Mouse (Mus musculus): ENCODE measurements at regions not wholly inside any gene's neighbourhood (a gene's known extent, or its start where the extent isn't known, plus 50 kb on each side); places are given as distances from the start of the nearest gene placed in this dataset.

GRCm38 (mm10) chr17:66263405-66263804 is 140.1 kb downstream of the Ddx11 start:
- Histone ChIP-seq H3K9ac (replicated peaks) (no peak overlapping the region), H3K27me3 (0 out of 2 replicates have a peak, but pooled peaks cover 5% of the 10 kb centered on the region), H3K4me1 (peaks cover 6% of the 10 kb centered on the region), H3K4me3 (no peak overlapping the region), H3K36me3 (no peaks in the 10 kb centered on the region), H3K4me2 (replicated peaks) (no peak overlapping the region), H3K9me3 (no peaks in the 10 kb centered on the region), H3K27ac (replicated peaks) (no peak overlapping the region)
- no peak for ATAC-seq (ENCODE audit: low FRiP score, low read depth)
- WGBS, result 91% methylated on average over 4 of the region's 4 CpGs

- Histone ChIP-seq H3K27me3 (0 out of 2 replicates have a peak, but pooled peaks cover 5% of the 10 kb centered on the region), H3K36me3 (no peaks in the 10 kb centered on the region), H3K9ac (replicated peaks) (no peak overlapping the region), H3K4me2 (replicated peaks) (no peak overlapping the region), H3K4me3 (no peak overlapping the region), H3K4me1 (peaks cover 6% of the 10 kb centered on the region), H3K9me3 (no peaks in the 10 kb centered on the region), H3K27ac (replicated peaks) (no peak overlapping the region)
- no peak for ATAC-seq (ENCODE audit: low FRiP score, low read depth)
- WGBS, result 94% methylated on average over 5 of the region's 5 CpGs
Measured at GRCm38 (mm10) chr17:66266803-66267202, 143.5 kb downstream of the Ddx11 start.

GRCm38 (mm10) chr17:66267831-66268230 is 144.5 kb downstream of the Ddx11 start:
- H3K27me3 ChIP-seq, result 0 out of 2 replicates have a peak, but pooled peaks cover 5% of the 10 kb centered on the region
- H3K4me1 ChIP-seq, result peaks cover 6% of the 10 kb centered on the region
- no peaks in the 10 kb centered on the region for H3K36me3 ChIP-seq
- 56% methylated on average over 6 of the region's 6 CpGs for WGBS
- no peak overlapping the region for H3K4me3 ChIP-seq
- H3K4me2 ChIP-seq (replicated peaks), result no peak overlapping the region
- no peaks in the 10 kb centered on the region for H3K9me3 ChIP-seq
- no peak overlapping the region for H3K9ac ChIP-seq (replicated peaks)
- H3K27ac ChIP-seq (replicated peaks), result no peak overlapping the region
- ATAC-seq (ENCODE audit: low FRiP score, low read depth), result no peak

GRCm38 (mm10) chr17:66269567-66269966 is 146.2 kb downstream of the Ddx11 start:
- no peaks in the 10 kb centered on the region for H3K36me3 ChIP-seq

GRCm38 (mm10) chr17:66271906-66272305 is 148.6 kb downstream of the Ddx11 start:
- 75% methylated on average over 7 of the region's 7 CpGs for WGBS
- ATAC-seq (ENCODE audit: low FRiP score, low read depth), result 0 out of 2 replicates have a peak, but pooled peaks have one; percentile 23
- H3K27ac ChIP-seq (replicated peaks), result no peak overlapping the region

More at GRCm38 (mm10) chr17:66269567-66269966, 146.2 kb downstream of the Ddx11 start:
- H3K4me1 ChIP-seq, result peaks cover 6% of the 10 kb centered on the region
- no peaks in the 10 kb centered on the region for H3K9me3 ChIP-seq
- 0 out of 2 replicates have a peak, but pooled peaks cover 5% of the 10 kb centered on the region for H3K27me3 ChIP-seq
- 85% methylated on average over 6 of the region's 6 CpGs for WGBS
- H3K4me2 ChIP-seq (replicated peaks), result no peak overlapping the region
- ATAC-seq (ENCODE audit: low FRiP score, low read depth), result no peak
- no peak overlapping the region for H3K4me3 ChIP-seq
- H3K27ac ChIP-seq (replicated peaks), result no peak overlapping the region
- no peak overlapping the region for H3K9ac ChIP-seq (replicated peaks)

GRCm38 (mm10) chr17:66276778-66277177 is 153.5 kb downstream of the Ddx11 start:
- H3K9me3 ChIP-seq, result no peaks in the 10 kb centered on the region
- no peaks in the 10 kb centered on the region for H3K27me3 ChIP-seq
- peak; percentile 86 for ATAC-seq (ENCODE audit: low FRiP score, low read depth)
- H3K4me1 ChIP-seq, result peaks cover 10% of the 10 kb centered on the region
- no peaks in the 10 kb centered on the region for H3K36me3 ChIP-seq
- H3K4me3 ChIP-seq, result no peak overlapping the region
- H3K27ac ChIP-seq (replicated peaks), result peak overlapping the region; percentile 54
- no peak overlapping the region for H3K9ac ChIP-seq (replicated peaks)
- H3K4me2 ChIP-seq (replicated peaks), result no peak overlapping the region; the same call in 1 of the 2 replicates
- WGBS, result 37% methylated on average over 13 of the region's 13 CpGs

More at GRCm38 (mm10) chr17:66271906-66272305, 148.6 kb downstream of the Ddx11 start:
- Histone ChIP-seq H3K4me3 (no peak overlapping the region), H3K4me2 (replicated peaks) (no peak overlapping the region), H3K9ac (replicated peaks) (no peak overlapping the region), H3K36me3 (no peaks in the 10 kb centered on the region), H3K27me3 (0 out of 2 replicates have a peak, but pooled peaks cover 5% of the 10 kb centered on the region), H3K9me3 (no peaks in the 10 kb centered on the region), H3K4me1 (peaks cover 3% of the 10 kb centered on the region)

GRCm38 (mm10) chr17:66278037-66278436 is 154.7 kb downstream of the Ddx11 start:
- Histone ChIP-seq H3K9ac (replicated peaks) (no peak overlapping the region), H3K36me3 (no peaks in the 10 kb centered on the region), H3K4me3 (no peak overlapping the region), H3K4me2 (replicated peaks) (no peak overlapping the region), H3K27ac (replicated peaks) (peak overlapping the region; percentile 54; the same call in 1 of the 2 replicates), H3K9me3 (no peaks in the 10 kb centered on the region), H3K4me1 (peaks cover 10% of the 10 kb centered on the region), H3K27me3 (no peaks in the 10 kb centered on the region)
- 84% methylated on average over 5 of the region's 5 CpGs for WGBS
- no peak for ATAC-seq (ENCODE audit: low FRiP score, low read depth)

- no peaks in the 10 kb centered on the region for H3K36me3 ChIP-seq
- no peaks in the 10 kb centered on the region for H3K4me1 ChIP-seq
- no peak for ATAC-seq (ENCODE audit: low FRiP score, low read depth)
- no peak overlapping the region for H3K4me2 ChIP-seq (replicated peaks)
- 91% methylated on average over 10 of the region's 10 CpGs for WGBS
- no peaks in the 10 kb centered on the region for H3K9me3 ChIP-seq
- no peak overlapping the region for H3K9ac ChIP-seq (replicated peaks)
- no peak overlapping the region for H3K4me3 ChIP-seq
- H3K27ac ChIP-seq (replicated peaks), result no peak overlapping the region
- no peaks in the 10 kb centered on the region for H3K27me3 ChIP-seq
Measured at GRCm38 (mm10) chr17:66285295-66285694, 162.0 kb downstream of the Ddx11 start.

Data from midbrain, embryonic 12.5 days (tissue).